Mouse (Mus musculus): ENCODE results near the gene Nxf2. TPM values are rescaled to one million over a fixed set of nuclear protein-coding genes. Genes with fewer than 3 reads are reported as not detected.

The Nxf2 gene
- polyA plus RNA-seq (2015; fragmentation: Nextera tagmentation; extraction: Ambion mirVana), result 0.13 and 0.14 TPM in 2 replicates

- Histone ChIP-seq H3K9me3 (replicated peaks) (0 out of 2 replicates have a peak, but pooled peaks cover 5% of the 10 kb centered on the region), H3K27ac (replicated peaks) (no peak within 1 kb of the TSS), H3K4me2 (peak within 1 kb of the TSS; percentile 61), H3K27me3 (no peaks in the 10 kb centered on the region), H3K9ac (no peak within 1 kb of the TSS), H3K36me3 (replicated peaks) (no peaks in the 10 kb centered on the region), H3K4me1 (replicated peaks) (no peaks in the 10 kb centered on the region), H3K4me3 (replicated peaks) (peak within 1 kb of the TSS; percentile 36)
- no peak for ATAC-seq (ENCODE audit: insufficient read depth)
- WGBS (ENCODE audit: insufficient replicate concordance), result 82% methylated on average over 19 of the region's 19 CpGs
Measured at GRCm38 (mm10) chrX:134964546-134964945, at the start of gene Nxf2. Gene Nxf2, minus strand, starts transcription at chrX:134964754.

DNA sequence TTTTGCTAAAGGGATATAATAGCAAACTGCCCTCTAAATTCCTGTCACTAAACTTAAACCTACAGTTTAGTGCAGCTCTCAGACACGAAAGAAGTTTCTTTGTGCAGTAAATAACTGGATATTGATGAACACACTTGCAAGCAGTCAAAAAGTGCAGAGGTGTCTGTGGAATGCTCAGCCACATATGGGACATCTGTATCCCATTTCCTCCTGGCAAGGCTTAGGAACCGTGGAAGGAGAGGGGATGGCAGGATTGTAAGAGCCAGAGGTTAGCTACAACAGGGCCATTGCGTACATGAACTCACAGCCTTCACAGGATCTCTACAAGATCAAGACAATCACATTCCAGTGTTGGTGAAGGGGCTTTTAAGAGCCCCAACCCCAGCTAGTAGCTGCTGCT is 46.8 kb upstream of the Nxf2 start:
- Histone ChIP-seq H3K27ac (replicated peaks) (no peak overlapping the region), H3K36me3 (replicated peaks) (no peaks in the 10 kb centered on the region), H3K9ac (no peak overlapping the region), H3K27me3 (no peaks in the 10 kb centered on the region), H3K4me2 (no peak overlapping the region), H3K9me3 (replicated peaks) (no peaks in the 10 kb centered on the region), H3K4me3 (replicated peaks) (no peak overlapping the region), H3K4me1 (replicated peaks) (no peaks in the 10 kb centered on the region)
- 59% methylated on average over 3 of the region's 3 CpGs for WGBS (ENCODE audit: insufficient replicate concordance)
- no peak for ATAC-seq (ENCODE audit: insufficient read depth)

- WGBS (ENCODE audit: insufficient replicate concordance), result 26% methylated on average over 6 of the region's 6 CpGs
- H3K4me1 ChIP-seq (replicated peaks), result no peaks in the 10 kb centered on the region
- 0 out of 2 replicates have a peak, but pooled peaks have one; percentile 1 for ATAC-seq (ENCODE audit: insufficient read depth)
- H3K4me2 ChIP-seq, result peak overlapping the region; percentile 71
- H3K27me3 ChIP-seq, result no peaks in the 10 kb centered on the region
- peak overlapping the region; percentile 87 for H3K27ac ChIP-seq (replicated peaks)
- H3K9me3 ChIP-seq (replicated peaks), result no peaks in the 10 kb centered on the region
- peak overlapping the region; percentile 27; the same call in 1 of the 2 replicates for H3K9ac ChIP-seq
- H3K4me3 ChIP-seq (replicated peaks), result peak overlapping the region; percentile 72
- H3K36me3 ChIP-seq (replicated peaks), result no peaks in the 10 kb centered on the region
Measured at GRCm38 (mm10) chrX:135009471-135009815, 44.9 kb upstream of the Nxf2 start.

DNA sequence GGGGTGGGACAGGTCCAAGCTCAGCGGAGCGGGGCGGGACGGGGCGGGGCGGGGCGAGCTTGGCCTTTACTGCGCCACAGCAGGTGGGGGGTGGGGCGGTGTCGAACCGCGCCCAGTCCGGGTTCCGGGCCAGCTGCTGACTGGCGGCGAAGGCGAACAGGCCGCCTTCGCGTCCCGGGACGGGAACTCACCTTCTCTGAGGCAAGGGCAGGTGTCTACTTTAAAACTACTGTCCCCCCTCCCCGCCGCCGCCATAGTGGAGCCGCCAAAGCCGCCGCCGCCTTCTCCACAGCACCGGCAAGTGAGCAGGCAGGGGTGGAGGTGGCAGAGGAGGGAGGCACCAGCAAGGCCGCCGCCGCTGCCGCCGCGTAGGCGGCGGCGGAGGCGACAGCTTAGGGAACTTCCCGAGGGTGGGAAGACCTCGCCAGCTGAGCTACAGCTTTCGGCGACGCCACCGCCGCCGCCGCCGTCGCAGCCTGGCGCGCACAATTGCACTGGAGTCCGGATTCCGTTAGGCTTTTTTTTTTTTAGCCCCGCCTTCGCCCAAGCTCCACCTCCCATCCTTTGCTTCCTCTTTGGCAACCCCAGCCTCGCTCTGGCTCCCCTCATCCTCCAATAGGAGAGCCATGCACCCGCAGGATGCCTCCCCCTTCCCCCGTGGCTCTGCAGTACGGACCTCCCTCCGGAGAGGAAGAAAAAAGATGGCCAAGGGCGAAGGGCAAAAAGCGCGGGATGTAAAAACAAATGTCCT is 44.3 kb upstream of the Nxf2 start, which contains the start of gene Zmat1:
Zmat1 (minus strand) TSS at position 490 of the 751 bp plus-strand sequence.
- H3K4me1 ChIP-seq (replicated peaks), result no peaks in the 10 kb centered on the region
- H3K36me3 ChIP-seq (replicated peaks), result no peaks in the 10 kb centered on the region
- peak within 1 kb of the TSS; percentile 71 for H3K4me2 ChIP-seq
- H3K9me3 ChIP-seq (replicated peaks), result no peaks in the 10 kb centered on the region
- peak within 1 kb of the TSS; percentile 73 for H3K9ac ChIP-seq
- H3K27ac ChIP-seq (replicated peaks), result peak within 1 kb of the TSS; percentile 87
- 12% methylated on average over 58 of the region's 65 CpGs for WGBS (ENCODE audit: insufficient replicate concordance)
- peak within 1 kb of the TSS; percentile 72 for H3K4me3 ChIP-seq (replicated peaks)
- ATAC-seq (ENCODE audit: insufficient read depth), result peak; percentile 97
- H3K27me3 ChIP-seq, result no peaks in the 10 kb centered on the region

DNA sequence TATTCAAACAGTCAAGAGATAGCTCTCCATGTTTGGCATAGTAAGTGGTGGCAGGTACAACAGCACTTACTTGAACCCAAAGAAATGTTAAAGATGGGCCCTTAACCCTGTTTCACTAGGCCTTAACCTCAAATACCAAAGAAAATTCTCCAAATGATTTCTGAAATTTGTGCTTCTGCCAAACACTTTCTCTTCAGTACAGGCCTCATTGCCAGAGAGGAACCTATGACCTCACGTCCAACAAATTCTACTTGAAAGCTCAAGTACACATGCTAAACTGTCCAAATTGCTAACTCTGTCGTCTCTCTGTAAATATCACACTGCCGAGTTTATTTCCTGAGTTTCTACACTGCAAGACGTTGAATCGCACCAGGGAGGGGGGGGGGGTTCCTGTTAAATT is 43.5 kb upstream of the Nxf2 start:
- Histone ChIP-seq H3K27me3 (no peaks in the 10 kb centered on the region), H3K27ac (replicated peaks) (peak overlapping the region; percentile 57), H3K36me3 (replicated peaks) (no peaks in the 10 kb centered on the region), H3K9ac (no peak overlapping the region; the same call in 1 of the 2 replicates), H3K4me2 (peak overlapping the region; percentile 71), H3K4me3 (replicated peaks) (peak overlapping the region; percentile 72), H3K9me3 (replicated peaks) (no peaks in the 10 kb centered on the region), H3K4me1 (replicated peaks) (no peaks in the 10 kb centered on the region)
- ATAC-seq (ENCODE audit: insufficient read depth), result no peak
- 20% methylated on average over 4 of the region's 5 CpGs for WGBS (ENCODE audit: insufficient replicate concordance)

- peak overlapping the region; percentile 36 for H3K4me3 ChIP-seq (replicated peaks)
- H3K27me3 ChIP-seq, result no peaks in the 10 kb centered on the region
- no peaks in the 10 kb centered on the region for H3K4me1 ChIP-seq (replicated peaks)
- peak overlapping the region; percentile 61 for H3K4me2 ChIP-seq
- H3K36me3 ChIP-seq (replicated peaks), result no peaks in the 10 kb centered on the region
- no peak overlapping the region for H3K9ac ChIP-seq
- no peak overlapping the region for H3K27ac ChIP-seq (replicated peaks)
- H3K9me3 ChIP-seq (replicated peaks), result 0 out of 2 replicates have a peak, but pooled peaks cover 5% of the 10 kb centered on the region
- WGBS (ENCODE audit: insufficient replicate concordance), result 45% methylated on average over 45 of the region's 53 CpGs
- ATAC-seq (ENCODE audit: insufficient read depth), result peak; percentile 89
Measured at GRCm38 (mm10) chrX:134963305-134964094, 1.1 kb downstream of the Nxf2 start.

- no peak for ATAC-seq (ENCODE audit: insufficient read depth)
- Histone ChIP-seq H3K4me3 (replicated peaks) (no peak overlapping the region), H3K4me2 (no peak overlapping the region), H3K27me3 (no peaks in the 10 kb centered on the region), H3K27ac (replicated peaks) (no peak overlapping the region), H3K9me3 (replicated peaks) (no peaks in the 10 kb centered on the region), H3K9ac (no peak overlapping the region), H3K36me3 (replicated peaks) (no peaks in the 10 kb centered on the region), H3K4me1 (replicated peaks) (no peaks in the 10 kb centered on the region)
- WGBS (ENCODE audit: insufficient replicate concordance), result 33% methylated on average over 5 of the region's 5 CpGs
Measured at GRCm38 (mm10) chrX:134930361-134930760, 34.2 kb downstream of the Nxf2 start.

DNA sequence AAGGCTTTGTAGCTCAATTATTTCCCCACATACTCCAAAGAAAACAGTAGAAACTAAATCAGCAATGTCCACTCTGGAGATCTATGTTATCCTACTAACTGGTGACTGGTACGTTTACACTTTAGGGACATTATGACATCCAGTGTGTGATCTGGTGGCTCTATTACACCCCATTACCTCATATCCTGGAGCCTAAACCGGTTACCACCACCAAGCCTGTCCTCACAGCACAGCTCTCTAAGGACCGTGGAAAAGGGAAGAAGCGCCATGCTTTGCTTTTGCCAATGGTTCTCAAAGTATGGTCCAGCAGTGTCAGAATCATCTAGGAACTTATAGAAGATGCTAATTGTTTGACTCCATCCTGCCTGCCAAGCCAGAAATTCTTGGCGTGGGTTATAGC is 34.6 kb downstream of the Nxf2 start:
- Histone ChIP-seq H3K27ac (replicated peaks) (no peak overlapping the region), H3K9ac (no peak overlapping the region), H3K9me3 (replicated peaks) (no peaks in the 10 kb centered on the region), H3K4me3 (replicated peaks) (no peak overlapping the region), H3K4me2 (no peak overlapping the region), H3K4me1 (replicated peaks) (no peaks in the 10 kb centered on the region), H3K27me3 (no peaks in the 10 kb centered on the region), H3K36me3 (replicated peaks) (no peaks in the 10 kb centered on the region)
- 61% methylated on average over 5 of the region's 5 CpGs for WGBS (ENCODE audit: insufficient replicate concordance)
- ATAC-seq (ENCODE audit: insufficient read depth), result no peak

DNA sequence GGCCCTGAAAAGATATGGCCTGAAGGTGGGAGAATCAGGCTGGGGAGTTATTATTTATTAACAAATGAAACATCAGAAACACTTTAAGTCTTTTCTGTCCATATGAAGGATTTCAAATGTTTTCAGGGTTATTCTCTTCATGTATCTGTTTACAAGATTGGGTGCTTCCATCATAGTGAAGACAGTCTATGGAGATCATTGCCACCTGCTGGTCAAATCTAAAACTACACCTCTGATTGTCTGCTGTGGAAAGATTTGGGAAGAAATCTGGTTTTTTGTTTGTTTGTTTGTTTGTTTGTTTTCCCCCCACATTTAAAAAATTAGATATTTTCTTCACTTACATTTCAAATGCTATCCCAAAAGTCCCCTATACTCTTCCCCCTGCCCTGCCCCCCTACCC is 39.5 kb downstream of the Nxf2 start:
- Histone ChIP-seq H3K27ac (replicated peaks) (no peak overlapping the region), H3K9ac (no peak overlapping the region), H3K36me3 (replicated peaks) (no peaks in the 10 kb centered on the region), H3K27me3 (0 out of 2 replicates have a peak, but pooled peaks cover 3% of the 10 kb centered on the region), H3K4me1 (replicated peaks) (no peaks in the 10 kb centered on the region), H3K4me2 (no peak overlapping the region), H3K9me3 (replicated peaks) (no peaks in the 10 kb centered on the region), H3K4me3 (replicated peaks) (no peak overlapping the region)
- no peak for ATAC-seq (ENCODE audit: insufficient read depth)

DNA sequence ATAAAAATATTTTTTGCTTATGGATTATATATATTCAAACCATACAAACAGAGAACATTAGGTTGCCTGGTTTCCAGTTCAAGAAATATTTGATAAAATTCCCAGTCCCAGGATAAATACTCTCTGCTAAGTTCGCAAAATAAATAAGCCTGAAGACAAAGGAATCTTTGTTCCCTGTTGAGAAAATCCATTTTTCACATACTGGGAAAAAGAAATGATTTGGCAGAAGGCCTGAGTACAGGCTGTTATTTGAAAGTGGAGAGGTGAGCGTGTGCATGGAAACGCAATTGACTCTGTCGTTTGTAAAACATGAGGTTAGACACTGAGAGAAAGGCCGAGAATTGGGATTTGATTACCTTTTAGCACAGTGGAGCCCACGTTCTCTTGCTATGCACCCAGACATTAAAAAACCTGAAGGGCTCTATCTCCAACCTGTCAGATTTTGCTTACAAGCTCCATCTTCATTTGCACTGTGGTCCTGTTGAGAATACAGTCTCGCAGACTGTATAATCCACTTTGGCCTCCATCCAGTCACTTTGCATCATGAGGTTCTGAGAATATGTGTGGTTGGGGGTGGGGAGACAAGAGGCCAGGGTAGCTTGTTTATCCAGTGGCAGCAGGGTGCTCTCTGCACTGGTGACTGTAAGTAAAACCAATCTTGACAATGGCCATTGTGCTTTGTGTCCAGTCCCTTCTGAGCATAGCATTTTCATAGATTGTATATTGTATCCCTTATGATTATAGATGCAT is 40.7 kb downstream of the Nxf2 start:
- no peak for ATAC-seq (ENCODE audit: insufficient read depth)
- H3K4me2 ChIP-seq, result no peak overlapping the region
- H3K4me3 ChIP-seq (replicated peaks), result no peak overlapping the region
- H3K27ac ChIP-seq (replicated peaks), result no peak overlapping the region
- no peaks in the 10 kb centered on the region for H3K36me3 ChIP-seq (replicated peaks)
- WGBS (ENCODE audit: insufficient replicate concordance), result 71% methylated on average over 7 of the region's 7 CpGs
- no peaks in the 10 kb centered on the region for H3K9me3 ChIP-seq (replicated peaks)
- H3K9ac ChIP-seq, result no peak overlapping the region
- no peaks in the 10 kb centered on the region for H3K4me1 ChIP-seq (replicated peaks)
- 0 out of 2 replicates have a peak, but pooled peaks cover 3% of the 10 kb centered on the region for H3K27me3 ChIP-seq

DNA sequence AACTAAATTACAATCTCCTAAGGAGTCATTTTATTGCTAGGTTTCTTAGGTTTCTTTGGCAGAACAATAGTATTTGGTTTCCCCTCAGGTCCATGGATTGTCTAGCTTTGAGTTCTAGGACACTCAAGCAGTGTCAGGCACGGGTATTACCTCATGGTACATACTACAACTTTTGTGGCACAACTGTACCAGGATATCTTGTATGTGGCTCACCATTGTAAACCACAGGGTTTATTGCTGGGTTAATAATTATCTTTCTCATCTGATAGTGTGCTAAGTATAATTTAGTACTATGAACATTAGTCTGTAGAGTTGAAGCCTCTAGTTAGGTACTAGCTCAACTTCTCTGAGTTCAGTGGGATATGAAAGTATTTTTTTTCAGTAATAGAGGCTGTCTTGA is 45.3 kb downstream of the Nxf2 start:
- Histone ChIP-seq H3K4me1 (replicated peaks) (peaks cover 8% of the 10 kb centered on the region), H3K4me3 (replicated peaks) (no peak overlapping the region), H3K4me2 (no peak overlapping the region), H3K27ac (replicated peaks) (no peak overlapping the region), H3K36me3 (replicated peaks) (no peaks in the 10 kb centered on the region), H3K9me3 (replicated peaks) (no peaks in the 10 kb centered on the region), H3K27me3 (0 out of 2 replicates have a peak, but pooled peaks cover 3% of the 10 kb centered on the region), H3K9ac (no peak overlapping the region)
- 44% methylated on average over 1 of the region's 1 CpGs for WGBS (ENCODE audit: insufficient replicate concordance)
- ATAC-seq (ENCODE audit: insufficient read depth), result no peak
